Mouse (Mus musculus): Measurements from ENCODE around the gene Oas1a. TPM values are rescaled to one million over a fixed set of nuclear protein-coding genes. Genes with fewer than 3 reads are reported as not detected.
"Not testable (repeated sequence)": the region's sequence is repeated elsewhere in the genome, so short reads cannot be mapped to it uniquely, and the experiment has no call there.

Gene Oas1a
- polyA plus RNA-seq, 1 experiment from 2014 or later: 0.96 TPM

DNA sequence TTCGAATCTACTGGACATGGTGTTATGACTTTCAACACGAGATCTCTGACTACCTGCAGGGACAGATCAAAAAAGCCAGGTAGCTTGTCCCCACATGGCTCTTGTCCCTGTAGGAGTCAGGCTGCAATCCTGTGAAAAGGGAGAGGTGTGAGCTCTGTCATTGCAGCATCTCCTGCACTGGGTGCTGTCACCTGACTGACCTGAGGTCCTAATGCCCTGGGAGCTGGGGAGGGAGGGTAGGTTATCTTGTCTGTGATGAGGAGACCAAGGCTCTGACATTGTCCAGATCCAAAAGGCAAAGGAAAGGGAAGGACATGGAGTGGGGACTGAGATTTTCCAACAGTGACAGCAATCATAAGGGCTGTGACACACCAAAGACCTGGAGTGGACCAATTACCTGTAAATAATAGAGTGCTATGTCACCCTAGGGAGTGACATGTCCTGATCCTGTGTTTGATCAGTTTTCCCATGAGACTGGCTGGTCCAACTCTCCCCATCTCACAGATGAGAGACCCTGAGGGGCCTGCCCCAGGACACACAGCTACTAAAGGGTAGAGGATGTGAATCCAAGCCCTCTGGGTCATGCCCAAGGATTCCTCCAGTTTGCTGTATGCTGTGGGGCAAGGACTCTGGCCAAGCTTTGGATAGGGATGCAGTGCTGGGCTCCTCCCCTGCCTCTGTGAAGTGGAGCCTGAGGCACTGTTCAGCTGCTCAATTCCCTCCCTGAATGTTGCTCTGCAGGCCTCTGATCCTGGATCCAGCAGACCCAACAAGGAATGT, 12.0 kb upstream of the Oas1a start:
- not testable (repeated sequence) for ATAC-seq (ENCODE audit: low read depth); H3K27ac ChIP-seq (replicated peaks); H3K9me3 ChIP-seq; H3K4me2 ChIP-seq; H3K36me3 ChIP-seq; H3K9ac ChIP-seq; H3K27me3 ChIP-seq; H3K4me3 ChIP-seq; H3K4me1 ChIP-seq (replicated peaks)
- WGBS: 67% methylated on average over 2 of the region's 2 CpGs

DNA sequence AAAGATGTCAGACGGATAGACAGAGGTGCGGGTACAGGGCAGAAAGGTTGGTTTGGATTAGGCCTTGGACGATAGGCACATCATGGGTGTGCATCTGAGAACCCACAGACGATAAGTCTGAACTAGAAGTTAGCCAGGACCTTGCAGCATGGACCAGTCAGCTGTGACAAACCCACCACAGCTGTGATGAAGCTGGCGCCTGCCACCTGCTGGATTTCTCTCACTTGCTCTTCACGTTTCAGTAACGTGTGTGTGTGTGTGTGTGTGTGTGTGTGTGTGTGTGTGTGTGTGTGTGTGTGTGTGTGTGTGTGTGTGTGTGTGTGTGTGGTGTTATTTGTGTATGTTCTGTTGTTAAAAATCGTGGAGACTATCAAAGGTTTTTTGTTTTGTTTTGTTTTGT, 6.9 kb upstream of the Oas1a start, which contains the start of gene Oas1d:
TSS of gene Oas1d (plus strand) at position 333 of the 400 bp plus-strand sequence.
- H3K4me1 ChIP-seq (replicated peaks); H3K27ac ChIP-seq (replicated peaks); H3K9ac ChIP-seq; H3K27me3 ChIP-seq; ATAC-seq (ENCODE audit: low read depth); H3K36me3 ChIP-seq; H3K9me3 ChIP-seq; H3K4me2 ChIP-seq; H3K4me3 ChIP-seq: not testable (repeated sequence)
- 51% methylated on average over 8 of the region's 8 CpGs for WGBS

DNA sequence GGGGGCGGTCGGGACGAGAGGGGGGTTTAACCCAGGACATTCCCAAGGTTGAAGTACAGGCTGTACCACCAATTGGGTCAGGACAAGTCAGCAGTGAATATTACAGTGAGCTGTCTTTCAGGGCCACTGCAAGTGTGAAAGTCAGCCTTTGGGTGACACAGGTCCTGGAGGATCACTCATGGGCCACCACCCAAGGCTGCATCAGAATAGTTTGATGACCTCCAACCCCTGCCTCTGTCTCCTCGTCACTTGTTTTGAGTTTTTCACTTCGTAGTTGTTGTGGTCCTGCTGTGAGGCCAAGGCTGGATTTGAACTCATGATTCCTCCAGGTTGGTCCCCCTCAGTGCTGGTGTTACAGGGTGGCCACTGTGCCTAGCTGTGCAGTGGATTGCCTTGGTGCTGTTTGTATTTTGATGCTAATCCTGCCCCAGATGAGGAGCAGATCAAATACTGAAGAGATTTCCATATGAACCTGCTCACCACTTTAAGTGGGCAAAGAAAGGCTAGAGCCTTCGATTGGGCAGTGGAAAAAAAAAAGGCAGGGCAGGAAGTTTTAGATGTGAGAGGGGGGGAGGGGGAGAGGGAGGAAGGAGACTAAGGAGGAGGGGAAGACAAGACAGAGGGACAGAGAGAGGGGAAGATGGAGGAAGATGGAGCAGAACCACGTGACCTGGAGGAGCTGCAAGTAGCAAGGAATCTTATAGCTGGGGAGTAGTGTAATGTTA, 1.0 kb upstream of the Oas1a start:
- Histone ChIP-seq H3K4me3 (no peak overlapping the region), H3K36me3 (no peaks in the 10 kb centered on the region), H3K27me3 (no peaks in the 10 kb centered on the region), H3K4me2 (no peak overlapping the region), H3K9ac (no peak overlapping the region), H3K27ac (replicated peaks) (no peak overlapping the region), H3K4me1 (replicated peaks) (no peaks in the 10 kb centered on the region), H3K9me3 (no peaks in the 10 kb centered on the region)
- 56% methylated on average over 7 of the region's 7 CpGs for WGBS
- no peak for ATAC-seq (ENCODE audit: low read depth)

DNA sequence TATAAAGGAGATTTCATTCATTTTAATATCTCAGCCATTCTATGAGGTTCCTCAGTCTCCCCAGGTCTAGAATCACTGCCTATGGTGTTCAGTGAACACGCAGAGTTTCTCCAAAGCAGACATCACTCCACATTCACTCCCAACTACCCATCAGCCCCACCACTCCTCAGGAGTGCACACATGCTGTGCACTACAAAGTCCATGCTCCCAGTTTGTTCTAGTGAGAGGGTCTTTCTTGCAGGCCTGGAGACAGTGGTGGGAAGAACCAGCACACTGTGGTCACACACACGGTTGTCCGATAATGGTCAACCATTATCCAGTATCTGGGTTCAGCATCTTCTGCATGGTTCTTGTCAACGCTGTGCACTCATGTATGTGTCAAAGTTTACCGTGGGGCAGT, 5.3 kb downstream of the Oas1a start:
- 92% methylated on average over 5 of the region's 5 CpGs for WGBS
- 0 out of 2 replicates have a peak, but pooled peaks cover 4% of the 10 kb centered on the region for H3K9me3 ChIP-seq
- no peaks in the 10 kb centered on the region for H3K27me3 ChIP-seq

DNA sequence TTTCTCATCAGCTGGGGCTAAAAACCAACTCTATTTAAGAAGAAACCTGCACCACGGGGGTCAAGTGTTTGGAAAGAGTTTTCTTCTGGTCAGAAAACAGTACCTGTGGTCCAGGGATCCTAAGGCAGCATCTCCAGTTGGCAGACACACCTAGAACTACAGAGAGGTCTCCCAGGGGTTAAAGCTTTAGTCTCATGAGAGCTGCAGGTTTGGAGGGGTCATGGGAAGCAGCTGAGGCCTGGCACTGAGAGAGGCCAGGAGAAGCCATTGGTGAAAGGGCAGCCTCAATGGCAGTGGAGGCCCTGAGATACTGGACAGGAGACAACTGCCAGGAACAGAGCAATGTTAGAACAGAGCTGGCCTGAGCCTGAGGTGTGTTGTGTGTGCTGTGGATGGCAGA, 6.7 kb downstream of the Oas1a start:
- Histone ChIP-seq H3K27me3 (no peaks in the 10 kb centered on the region), H3K4me2 (no peak overlapping the region), H3K4me1 (replicated peaks) (no peaks in the 10 kb centered on the region), H3K36me3 (no peaks in the 10 kb centered on the region), H3K4me3 (no peak overlapping the region), H3K9ac (no peak overlapping the region), H3K27ac (replicated peaks) (no peak overlapping the region), H3K9me3 (0 out of 2 replicates have a peak, but pooled peaks cover 4% of the 10 kb centered on the region)
- 67% methylated on average over 1 of the region's 1 CpGs for WGBS
- no peak for ATAC-seq (ENCODE audit: low read depth)

More for the DNA sequence above, 5.3 kb downstream of the Oas1a start:
- Histone ChIP-seq H3K36me3 (no peaks in the 10 kb centered on the region), H3K4me3 (no peak overlapping the region), H3K27ac (replicated peaks) (no peak overlapping the region), H3K4me2 (no peak overlapping the region), H3K4me1 (replicated peaks) (no peaks in the 10 kb centered on the region), H3K9ac (no peak overlapping the region)
- ATAC-seq (ENCODE audit: low read depth): no peak

DNA sequence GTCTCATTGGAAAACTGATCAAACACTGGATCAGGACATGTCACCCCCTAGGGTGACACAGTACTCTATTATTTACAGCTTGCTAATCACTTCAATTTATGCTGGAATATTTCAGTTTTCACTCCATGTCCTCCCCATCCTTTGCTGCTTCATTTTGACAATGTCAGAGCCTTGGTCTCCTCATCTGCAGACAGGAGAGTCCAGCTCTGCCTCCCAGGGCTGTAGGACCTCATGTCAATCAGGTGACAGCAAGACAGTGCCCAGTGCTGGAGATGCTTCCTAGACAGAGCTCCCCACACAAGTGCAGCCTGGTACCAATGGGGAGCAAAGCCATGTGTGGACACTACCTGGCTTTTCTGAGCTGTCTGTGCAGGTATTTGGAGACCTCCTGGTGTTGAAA, 8.6 kb downstream of the Oas1a start:
- H3K4me2 ChIP-seq: no peak overlapping the region
- H3K9me3 ChIP-seq: 0 out of 2 replicates have a peak, but pooled peaks cover 4% of the 10 kb centered on the region
- ATAC-seq (ENCODE audit: low read depth): no peak
- no peaks in the 10 kb centered on the region for H3K4me1 ChIP-seq (replicated peaks)
- no peaks in the 10 kb centered on the region for H3K36me3 ChIP-seq
- no peak overlapping the region for H3K9ac ChIP-seq
- no peak overlapping the region for H3K4me3 ChIP-seq
- no peaks in the 10 kb centered on the region for H3K27me3 ChIP-seq
- H3K27ac ChIP-seq (replicated peaks): no peak overlapping the region

DNA sequence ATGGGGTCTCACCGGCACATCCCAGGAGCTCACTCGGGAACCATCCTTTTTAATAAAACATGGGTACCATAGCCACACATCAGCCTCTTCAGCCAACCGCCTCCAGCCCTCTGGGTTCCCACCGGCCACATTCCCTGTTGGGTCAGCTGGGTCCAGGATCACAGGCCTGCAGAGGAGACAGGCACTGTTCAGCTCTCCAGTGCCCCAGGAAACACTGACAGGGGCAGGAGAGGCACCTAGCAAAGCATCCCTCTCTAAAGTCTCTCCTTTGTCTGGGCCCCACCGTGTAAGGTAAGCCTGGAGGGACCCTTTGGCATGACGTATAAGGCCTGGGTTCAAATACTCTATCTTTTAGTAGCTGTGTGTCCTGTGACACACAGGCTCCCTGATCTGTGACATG, 9.0 kb downstream of the Oas1a start:
- ATAC-seq (ENCODE audit: low read depth): no peak
- no peaks in the 10 kb centered on the region for H3K36me3 ChIP-seq
- no peaks in the 10 kb centered on the region for H3K4me1 ChIP-seq (replicated peaks)
- H3K27me3 ChIP-seq: no peaks in the 10 kb centered on the region
- H3K27ac ChIP-seq (replicated peaks): no peak overlapping the region
- H3K4me2 ChIP-seq: no peak overlapping the region
- 0 out of 2 replicates have a peak, but pooled peaks cover 4% of the 10 kb centered on the region for H3K9me3 ChIP-seq
- WGBS: 85% methylated on average over 6 of the region's 6 CpGs
- no peak overlapping the region for H3K4me3 ChIP-seq
- no peak overlapping the region for H3K9ac ChIP-seq

DNA sequence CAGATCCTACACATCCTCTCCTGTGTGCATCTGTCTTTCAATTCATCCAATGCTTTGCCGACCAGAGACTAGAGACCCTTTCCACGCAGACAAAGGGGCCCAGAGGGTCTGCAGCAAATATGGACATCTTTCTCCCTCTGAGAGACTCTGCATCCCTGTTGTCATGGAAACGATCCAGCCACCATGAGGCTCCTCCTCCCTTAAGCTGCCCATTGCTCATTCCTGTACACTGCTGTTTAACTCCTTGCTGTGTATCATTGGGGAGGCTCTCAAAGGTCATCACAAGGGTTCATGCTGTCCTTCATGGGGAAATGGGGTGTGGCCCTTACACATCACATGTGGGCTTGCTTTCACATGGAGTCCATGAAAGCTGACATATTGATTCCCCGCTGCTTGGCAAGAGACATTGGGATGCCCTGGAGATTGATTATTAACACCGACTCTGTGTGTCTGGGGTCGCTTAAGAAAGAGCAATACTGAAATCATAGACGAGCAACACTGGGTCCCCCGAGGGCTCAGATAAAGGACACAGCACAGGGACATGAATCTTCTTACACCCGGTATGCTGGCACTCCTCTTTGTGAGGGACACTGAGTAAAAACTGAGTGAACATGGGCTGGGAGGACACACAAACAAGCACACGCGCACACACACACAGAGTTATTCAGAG, 12.0 kb downstream of the Oas1a start:
- H3K4me2 ChIP-seq: no peak overlapping the region
- H3K9me3 ChIP-seq: 0 out of 2 replicates have a peak, but pooled peaks cover 4% of the 10 kb centered on the region
- no peak overlapping the region for H3K27ac ChIP-seq (replicated peaks)
- ATAC-seq (ENCODE audit: low read depth): no peak
- no peak overlapping the region for H3K4me3 ChIP-seq
- WGBS: 79% methylated on average over 11 of the region's 11 CpGs
- no peaks in the 10 kb centered on the region for H3K4me1 ChIP-seq (replicated peaks)
- no peak overlapping the region for H3K9ac ChIP-seq
- no peaks in the 10 kb centered on the region for H3K36me3 ChIP-seq
- no peaks in the 10 kb centered on the region for H3K27me3 ChIP-seq

DNA sequence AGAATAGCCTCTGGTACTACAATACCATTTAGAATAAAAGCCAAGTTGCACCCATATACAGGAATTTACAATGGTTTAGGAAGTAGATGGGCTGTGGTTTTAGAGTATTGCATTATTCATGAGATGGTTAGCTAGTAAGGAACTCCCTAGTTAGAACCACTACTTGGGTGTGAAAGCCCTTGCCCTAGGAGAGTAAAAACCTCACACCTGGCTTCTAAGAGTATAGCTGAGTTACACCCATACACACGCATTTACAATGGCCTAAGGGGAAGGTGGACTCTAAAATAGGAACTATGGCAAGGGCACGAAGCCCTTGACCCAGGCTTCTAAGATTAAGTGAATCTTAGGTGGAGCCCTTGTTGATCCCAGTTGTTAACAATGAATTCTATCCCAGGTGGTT, 12.6 kb downstream of the Oas1a start:
- H3K9me3 ChIP-seq; H3K4me1 ChIP-seq (replicated peaks); H3K9ac ChIP-seq; H3K4me2 ChIP-seq; H3K36me3 ChIP-seq; ATAC-seq (ENCODE audit: low read depth); H3K4me3 ChIP-seq; H3K27me3 ChIP-seq; H3K27ac ChIP-seq (replicated peaks): not testable (repeated sequence)
- WGBS: 81% methylated on average over 2 of the region's 2 CpGs

DNA sequence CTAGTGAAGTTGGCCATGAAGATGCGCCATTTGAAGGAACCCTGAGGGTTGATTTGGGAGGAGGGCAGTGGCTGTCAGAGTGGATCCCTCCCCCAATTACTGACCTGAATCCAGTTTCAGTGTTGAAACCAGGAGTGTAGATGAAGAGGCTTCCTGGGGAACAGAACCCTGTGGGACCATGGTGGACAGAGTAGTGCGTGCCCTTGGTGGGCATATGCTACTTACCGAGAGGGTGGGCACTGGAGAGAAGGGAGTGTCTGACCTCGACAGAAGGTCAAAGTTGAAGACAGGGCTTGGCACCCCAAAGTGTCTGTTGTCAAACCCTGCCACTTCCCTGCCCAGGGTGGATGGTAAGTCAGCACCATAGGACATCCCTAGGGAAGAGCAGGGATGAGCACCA, 13.5 kb downstream of the Oas1a start:
- not testable (repeated sequence) for H3K27ac ChIP-seq (replicated peaks); H3K36me3 ChIP-seq; H3K4me3 ChIP-seq; H3K9me3 ChIP-seq; H3K27me3 ChIP-seq; H3K4me2 ChIP-seq; H3K4me1 ChIP-seq (replicated peaks); ATAC-seq (ENCODE audit: low read depth); H3K9ac ChIP-seq
- whole genome bisulfite sequencing: 90% methylated on average over 4 of the region's 4 CpGs

DNA sequence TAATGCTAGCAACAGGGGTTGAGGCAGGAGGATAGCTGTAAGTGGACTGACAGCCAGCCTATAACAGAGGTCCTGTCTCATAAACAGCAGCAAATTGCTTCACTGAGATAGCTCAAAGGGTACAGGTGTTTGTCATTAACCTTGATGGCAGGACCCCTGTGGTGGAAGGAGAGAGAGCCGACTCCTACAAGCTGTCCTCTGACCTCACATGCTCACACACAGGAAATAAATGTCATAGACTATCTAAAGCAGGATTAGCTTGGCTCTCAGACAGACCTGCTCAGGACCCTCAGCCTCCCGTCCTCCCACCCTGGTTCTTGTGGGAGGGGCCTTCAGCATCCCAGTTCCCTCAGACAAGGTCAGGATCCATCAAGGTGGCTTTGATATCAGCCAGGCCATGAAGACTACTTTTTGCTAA, 15.1 kb downstream of the Oas1a start:
- Histone ChIP-seq H3K4me2 (no peak overlapping the region), H3K27ac (replicated peaks) (no peak overlapping the region), H3K4me1 (replicated peaks) (no peaks in the 10 kb centered on the region), H3K9me3 (no peaks in the 10 kb centered on the region), H3K4me3 (no peak overlapping the region), H3K36me3 (no peaks in the 10 kb centered on the region), H3K9ac (no peak overlapping the region), H3K27me3 (no peaks in the 10 kb centered on the region)
- WGBS: 71% methylated on average over 2 of the region's 2 CpGs
- no peak for ATAC-seq (ENCODE audit: low read depth)

DNA sequence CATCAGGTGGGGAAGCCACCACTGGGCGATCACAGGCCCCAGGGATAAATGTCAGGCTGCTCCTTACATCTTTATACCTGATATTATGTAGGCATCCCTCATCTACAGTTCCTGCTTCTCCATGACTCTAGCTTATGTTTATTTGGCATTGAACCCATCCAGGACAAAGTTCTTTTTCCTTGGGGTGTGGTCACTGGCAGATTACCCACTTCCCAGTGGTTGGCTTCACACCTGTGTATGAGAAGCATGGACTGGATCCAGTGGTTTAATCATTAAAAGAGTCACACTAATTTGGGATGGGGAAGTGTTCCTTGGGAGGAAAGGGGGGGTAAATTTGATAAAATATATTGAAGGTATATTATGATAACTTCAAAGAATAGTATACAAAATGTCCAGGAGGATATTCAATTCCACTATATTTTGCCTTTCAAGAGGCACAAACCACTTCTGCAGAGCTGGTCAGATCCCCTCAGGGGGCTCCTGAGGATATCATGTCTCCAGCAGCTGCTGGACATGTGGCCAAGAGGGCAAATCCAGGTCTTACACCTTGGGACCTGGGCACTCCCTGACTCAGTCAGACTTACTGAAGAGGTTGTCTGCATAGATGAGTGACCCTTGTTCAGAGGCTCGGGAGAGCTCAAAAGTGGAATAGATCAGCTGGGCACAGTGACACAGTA, 15.6 kb downstream of the Oas1a start:
- H3K9ac ChIP-seq; ATAC-seq (ENCODE audit: low read depth); H3K4me1 ChIP-seq (replicated peaks); H3K9me3 ChIP-seq; H3K27ac ChIP-seq (replicated peaks); H3K4me2 ChIP-seq; H3K27me3 ChIP-seq; H3K36me3 ChIP-seq; H3K4me3 ChIP-seq: not testable (repeated sequence)
- 87% methylated on average over 2 of the region's 2 CpGs for WGBS

Measured in neural tube, embryonic 13.5 days (tissue).